8 mouse cellular contexts compared by ENCODE assay signal in genomic region chr2:131264027-131264426, GRCm38 (mm10). TPM values are rescaled to one million over a fixed set of nuclear protein-coding genes. Genes with fewer than 3 reads are reported as not detected.
DNase-seq lines count a peak whose midpoint lies in the region; ATAC-seq and TF ChIP-seq lines count a peak whose summit lies in the region.

No protein-coding gene starts in this region.

- no peaks in the 10 kb centered on the region for H3K9me3 ChIP-seq in heart, embryonic 16.5 days (replicated peaks; ENCODE audit: control insufficient read depth, low read length)
- H3K9me3 ChIP-seq in MEL (replicated peaks; ENCODE audit: insufficient read depth, low read length): no peaks in the 10 kb centered on the region
- H3K9me3 ChIP-seq in hindbrain, embryonic 14.5 days (ENCODE audit: control insufficient read depth, low read length): no peaks in the 10 kb centered on the region
- H3K9me3 ChIP-seq in midbrain, embryonic 14.5 days (ENCODE audit: control insufficient read depth, low read length): no peaks in the 10 kb centered on the region

- TF ChIP-seq RAD21 in MEL (IDR thresholded peaks at IDR 0.05; ENCODE audit: low read depth, low read length): no peak

- H3K79me2 ChIP-seq in MEL (ENCODE audit: control insufficient read depth, insufficient read depth, low read length, poor library complexity): peaks cover 31% of the 10 kb centered on the region

- WGBS in heart, embryonic 16.5 days: 69% methylated on average over 6 of the region's 6 CpGs
- 77% methylated on average over 6 of the region's 6 CpGs for WGBS in hindbrain, embryonic 14.5 days
- 74% methylated on average over 6 of the region's 6 CpGs for WGBS in midbrain, embryonic 14.5 days

- TF ChIP-seq CTCF in MEL (IDR thresholded peaks at IDR 0.05 in 2 of 3, conservative IDR thresholded peaks at IDR 0.05 in 1 of 3; ENCODE audit: control insufficient read depth in 1 of 3, insufficient read depth in 1 of 3, low read depth in 2 of 3, low read length in 3 of 3, poor library complexity in 1 of 3, severe bottlenecking in 1 of 3): no peak

- H3K4me3 ChIP-seq in heart, embryonic 16.5 days (ENCODE audit: low read length): peak overlapping the region; percentile 89
- H3K4me3 ChIP-seq in MEL (ENCODE audit: control insufficient read depth in 1 of 2, insufficient read depth in 1 of 2, low read depth in 2 of 2, low read length in 2 of 2): peak overlapping the region; percentile 77 to 83
- 0 out of 2 replicates have a peak overlapping the region, but pooled peaks have one; percentile 68 for H3K4me3 ChIP-seq in hindbrain, embryonic 14.5 days (replicated peaks; ENCODE audit: low read length)
- H3K4me3 ChIP-seq in midbrain, embryonic 14.5 days (replicated peaks; ENCODE audit: low read depth, low read length): peak overlapping the region; percentile 88

- 0 out of 2 replicates have a peak, but pooled peaks cover 2% of the 10 kb centered on the region for H3K36me3 ChIP-seq in heart, embryonic 16.5 days (ENCODE audit: control insufficient read depth, insufficient read depth)
- H3K36me3 ChIP-seq in MEL (ENCODE audit: control insufficient read depth in 1 of 2, insufficient read depth in 2 of 2, low read length in 2 of 2): peaks cover 0 to 31% of the 10 kb centered on the region in 2 experiments; a peak in 2 of 4 replicates
- no peaks in the 10 kb centered on the region for H3K36me3 ChIP-seq in hindbrain, embryonic 14.5 days (replicated peaks; ENCODE audit: control insufficient read depth, insufficient read depth)
- H3K36me3 ChIP-seq in midbrain, embryonic 14.5 days (ENCODE audit: control insufficient read depth, insufficient read depth, low read length): no peaks in the 10 kb centered on the region

- peak overlapping the region; percentile 95 for H3K4me2 ChIP-seq in heart, embryonic 16.5 days (ENCODE audit: low read depth, low read length)
- H3K4me2 ChIP-seq in hindbrain, embryonic 14.5 days (replicated peaks): peak overlapping the region; percentile 65
- peak overlapping the region; percentile 83 for H3K4me2 ChIP-seq in midbrain, embryonic 14.5 days (ENCODE audit: low read length)

- peaks cover 34% of the 10 kb centered on the region for H3K4me1 ChIP-seq in heart, embryonic 16.5 days (ENCODE audit: control insufficient read depth, insufficient read depth, low read length)
- H3K4me1 ChIP-seq in MEL (ENCODE audit: control insufficient read depth in 1 of 2, insufficient read depth in 2 of 2, low read length in 2 of 2): peaks cover 11 to 34% of the 10 kb centered on the region in 2 experiments
- peaks cover 30% of the 10 kb centered on the region for H3K4me1 ChIP-seq in hindbrain, embryonic 14.5 days (replicated peaks; ENCODE audit: control insufficient read depth, insufficient read depth, low read length)
- peaks cover 23% of the 10 kb centered on the region for H3K4me1 ChIP-seq in midbrain, embryonic 14.5 days (ENCODE audit: control insufficient read depth, insufficient read depth, low read length)

- no peaks in the 10 kb centered on the region for H3K27me3 ChIP-seq in heart, embryonic 16.5 days (ENCODE audit: control insufficient read depth, insufficient read depth, low read length)
- no peaks in the 10 kb centered on the region for H3K27me3 ChIP-seq in MEL (ENCODE audit: control insufficient read depth in 1 of 2, insufficient read depth in 2 of 2, low read length in 2 of 2)
- no peaks in the 10 kb centered on the region for H3K27me3 ChIP-seq in hindbrain, embryonic 14.5 days (ENCODE audit: control insufficient read depth, insufficient read depth, low read length)
- H3K27me3 ChIP-seq in midbrain, embryonic 14.5 days (ENCODE audit: control insufficient read depth, insufficient read depth, low read length): no peaks in the 10 kb centered on the region

- DNase-seq in heart, adult 9 months (ENCODE audit: low spot score in 2 of 2): no peak
- DNase-seq in MEL (ENCODE audit: low read depth, low spot score): peak; percentile 50
- no peak for DNase-seq in hindbrain, embryonic 14.5 days (ENCODE audit: low spot score)
- no peak for DNase-seq in midbrain, embryonic 14.5 days
- DNase-seq in embryo, embryonic 9.5 days (ENCODE audit: extremely low spot score): no peak
- DNase-seq in layer of hippocampus, adult 18-20 months (ENCODE audit: low spot score in 2 of 2): no peak

- no peak overlapping the region for H3K9ac ChIP-seq in heart, embryonic 16.5 days (ENCODE audit: low read length)
- H3K9ac ChIP-seq in MEL (ENCODE audit: control insufficient read depth, low read depth, low read length, poor library complexity, severe bottlenecking): peak overlapping the region; percentile 51
- 0 out of 2 replicates have a peak overlapping the region, but pooled peaks have one; percentile 31 for H3K9ac ChIP-seq in hindbrain, embryonic 14.5 days
- no peak overlapping the region; the same call in 1 of the 2 replicates for H3K9ac ChIP-seq in midbrain, embryonic 14.5 days (replicated peaks; ENCODE audit: low read length)

- no peak; a peak in 1 of 4 replicates for TF ChIP-seq EP300 in MEL (IDR thresholded peaks at IDR 0.05; ENCODE audit: low read depth in 1 of 2, low read length in 2 of 2)

- H3K27ac ChIP-seq in heart, embryonic 16.5 days (ENCODE audit: low read length): no peak overlapping the region
- peak overlapping the region; percentile 31; the same call in 1 of the 2 replicates for H3K27ac ChIP-seq in MEL (ENCODE audit: control insufficient read depth, low read depth, low read length)
- H3K27ac ChIP-seq in hindbrain, embryonic 14.5 days: no peak overlapping the region
- H3K27ac ChIP-seq in midbrain, embryonic 14.5 days (replicated peaks; ENCODE audit: low read depth, low read length): no peak overlapping the region

- no peak for TF ChIP-seq POLR2A in MEL (IDR thresholded peaks at IDR 0.05; ENCODE audit: control insufficient read depth in 1 of 2, insufficient read depth in 1 of 2, low read depth in 1 of 2, low read length in 2 of 2, poor library complexity in 1 of 2)

- ATAC-seq in heart, embryonic 16.5 days (replicated peaks; ENCODE audit: extremely low read depth, insufficient read depth, low FRiP score): no peak
- ATAC-seq in hindbrain, embryonic 14.5 days (ENCODE audit: low FRiP score): no peak
- ATAC-seq in midbrain, embryonic 14.5 days (ENCODE audit: low FRiP score, low TSS enrichment): no peak
- no peak for ATAC-seq in frontal cortex, adult (ENCODE audit: low TSS enrichment)

TF ChIP-seq in MEL, 35 proteins besides CTCF, POLR2A, EP300 and RAD21:
- TF ChIP-seq ZNF384 (IDR thresholded peaks at IDR 0.05; ENCODE audit: low read depth, low read length) (no peak), NRF1 (IDR thresholded peaks at IDR 0.05; ENCODE audit: insufficient read depth, low read depth, low read length, poor library complexity, severe bottlenecking) (no peak), CHD1 (IDR thresholded peaks at IDR 0.05; ENCODE audit: low read depth, low read length) (no peak), ZKSCAN1 (IDR thresholded peaks at IDR 0.05; ENCODE audit: low read depth, low read length) (no peak)

RNA-seq across cellular contexts. Expression of gene Pank2, which starts 1.7 kb away (rescaled TPM):
- polyA plus RNA-seq in heart, embryonic 16.5 days (2015; fragmentation: Nextera tagmentation; extraction: Ambion mirVana): 20.0 and 22.9 TPM in 2 replicates
- 34.9 and 36.0 TPM in 2 replicates for total RNA-seq in MEL (2012; rRNA removed)
- 100 to 1,000 TPM in 1 of 2 experiments, 10 to 100 TPM in 1; 71.8 to 275 TPM for polyA plus RNA-seq in MEL (2012; ENCODE audit: insufficient read depth in 1 of 2, insufficient read length in 2 of 2, low read depth in 1 of 2, low replicate concordance in 2 of 2, missing spikeins in 1 of 2)
- 31.5 and 35.1 TPM in 2 replicates for polyA plus RNA-seq in hindbrain, embryonic 14.5 days (2014; fragmentation: Nextera tagmentation; extraction: Ambion mirVana)
- 26.4 and 34.9 TPM in 2 replicates for polyA plus RNA-seq in midbrain, embryonic 14.5 days (2014; fragmentation: Nextera tagmentation; extraction: Ambion mirVana)
- 10 to 100 TPM; 51.1 to 60.1 TPM for total RNA-seq in layer of hippocampus, adult 18-20 months (2021)

RNA-seq across cellular contexts. Expression of gene Mavs, which starts 30.2 kb away (rescaled TPM):
- 28.2 and 29.6 TPM in 2 replicates for polyA plus RNA-seq in heart, embryonic 16.5 days (2015; fragmentation: Nextera tagmentation; extraction: Ambion mirVana)
- total RNA-seq in MEL (2012; rRNA removed): 21.2 and 21.3 TPM in 2 replicates
- polyA plus RNA-seq in MEL (2012; ENCODE audit: insufficient read depth in 1 of 2, insufficient read length in 2 of 2, low read depth in 1 of 2, low replicate concordance in 2 of 2, missing spikeins in 1 of 2): 10 to 100 TPM in 1 of 2 experiments, not detected in 1; 32.1 TPM
- 5.8 and 7.7 TPM in 2 replicates for polyA plus RNA-seq in hindbrain, embryonic 14.5 days (2014; fragmentation: Nextera tagmentation; extraction: Ambion mirVana)
- 3.8 and 6.8 TPM in 2 replicates for polyA plus RNA-seq in midbrain, embryonic 14.5 days (2014; fragmentation: Nextera tagmentation; extraction: Ambion mirVana)
- total RNA-seq in layer of hippocampus, adult 18-20 months (2021): 1 to 10 TPM; 7.6 to 9.4 TPM

RNA-seq across cellular contexts. Expression of gene Ap5s1, which starts 57.1 kb away (rescaled TPM):
- polyA plus RNA-seq in heart, embryonic 16.5 days (2015; fragmentation: Nextera tagmentation; extraction: Ambion mirVana): 40.7 and 41.9 TPM in 2 replicates
- 9.6 TPM in 2 replicates for total RNA-seq in MEL (2012; rRNA removed)
- polyA plus RNA-seq in MEL (2012; ENCODE audit: insufficient read depth in 1 of 2, insufficient read length in 2 of 2, low read depth in 1 of 2, low replicate concordance in 2 of 2, missing spikeins in 1 of 2): 10 to 100 TPM in 1 of 2 experiments, not detected in 1; 12.7 TPM
- 32.1 and 39.7 TPM in 2 replicates for polyA plus RNA-seq in hindbrain, embryonic 14.5 days (2014; fragmentation: Nextera tagmentation; extraction: Ambion mirVana)
- 32.5 and 34.3 TPM in 2 replicates for polyA plus RNA-seq in midbrain, embryonic 14.5 days (2014; fragmentation: Nextera tagmentation; extraction: Ambion mirVana)
- 10 to 100 TPM; 22.1 to 24.4 TPM for total RNA-seq in layer of hippocampus, adult 18-20 months (2021)

Comparison
In these comparisons a context has a peak if more than half of its experiments do, and no peak if none do; other contexts are left out.
1. H3K9ac ChIP-seq: peak in MEL (single experiment) and hindbrain, embryonic 14.5 days (single experiment); none in heart, embryonic 16.5 days (single experiment) and midbrain, embryonic 14.5 days (single experiment).
2. Peak in every context shown above with its lines, with median percentiles within 50 percentile points of each other: H3K4me2 ChIP-seq and H3K4me3 ChIP-seq.